Mouse (Mus musculus) midbrain, embryonic 16.5 days (tissue): ENCODE results near the gene Slc2a3. TPM values are rescaled to one million over a fixed set of nuclear protein-coding genes. Genes with fewer than 3 reads are reported as not detected.

Experiments used
- ATAC-seq: fragments of 200-750 bp; cut with Nextera tagmentation; 2 replicates; pipeline ENCODE4 v1.8.0; 2017; ENCODE audit warnings: moderate TSS enrichment
- H3K27ac ChIP-seq: fragments of 300-500 bp; sonication (generic); 2 replicates; pipeline ENCODE4 v1.5.1; 2014; ENCODE audit warnings: mild to moderate bottlenecking, low read length, mixed read lengths
- H3K27me3 ChIP-seq: fragments of 300-500 bp; sonication (generic); 2 replicates; pipeline ENCODE4 v1.6.1; 2014; ENCODE audit warnings: low read depth, low read length, mixed read lengths; ENCODE audit not compliant: control insufficient read depth, insufficient read depth
- H3K36me3 ChIP-seq: fragments of 300-500 bp; sonication (generic); 2 replicates; pipeline ENCODE4 v1.6.1; 2014; ENCODE audit warnings: mild to moderate bottlenecking, low read length, moderate library complexity, mixed read lengths; ENCODE audit not compliant: control insufficient read depth, insufficient read depth
- H3K4me1 ChIP-seq: fragments of 300-500 bp; sonication (generic); 2 replicates; pipeline ENCODE4 v1.6.1; 2014; ENCODE audit warnings: mild to moderate bottlenecking, low read length, mixed read lengths; ENCODE audit not compliant: control insufficient read depth, insufficient read depth
- H3K4me2 ChIP-seq: fragments of 300-500 bp; sonication (generic); 2 replicates; pipeline ENCODE4 v1.6.1; 2014; ENCODE audit warnings: mild to moderate bottlenecking, low read length, mixed read lengths
- H3K4me3 ChIP-seq: fragments of 300-500 bp; sonication (generic); 2 replicates; pipeline ENCODE4 v1.5.1; 2014; ENCODE audit warnings: low read depth, mild to moderate bottlenecking, low read length, moderate library complexity, mixed read lengths
- H3K9ac ChIP-seq: fragments of 300-500 bp; sonication (generic); 2 replicates; pipeline ENCODE4 v1.6.1; 2014; ENCODE audit warnings: low read depth, low read length, mixed read lengths
- H3K9me3 ChIP-seq: fragments of 300-500 bp; sonication (generic); replicated peaks from 2 replicates; pipeline ENCODE4 v1.6.1; 2014; ENCODE audit warnings: mild to moderate bottlenecking, low read length, mixed read lengths; ENCODE audit not compliant: control insufficient read depth, poor library complexity, severe bottlenecking
- WGBS: fragments of 180-500 bp; shearing (Covaris S2); extraction: QIAGEN DNeasy Blood & Tissue Kit; methylation state at CpG from one replicate; pipeline ENCODE4 v1.1.7; 2014; 5-methylcytosine and 5-hydroxymethylcytosine counted together
- polyA plus RNA-seq: library from polyadenylated mRNA; unstranded; fragments of >200 nt; fragmentation: Nextera tagmentation; extraction: Ambion mirVana; gene quantifications from 2 replicates; pipeline ENCODE4 v1.2.1, GENCODE M21; 2015

Gene Slc2a3
- polyA plus RNA-seq, 1 experiment from 2014 or later, result 52.5 TPM

DNA sequence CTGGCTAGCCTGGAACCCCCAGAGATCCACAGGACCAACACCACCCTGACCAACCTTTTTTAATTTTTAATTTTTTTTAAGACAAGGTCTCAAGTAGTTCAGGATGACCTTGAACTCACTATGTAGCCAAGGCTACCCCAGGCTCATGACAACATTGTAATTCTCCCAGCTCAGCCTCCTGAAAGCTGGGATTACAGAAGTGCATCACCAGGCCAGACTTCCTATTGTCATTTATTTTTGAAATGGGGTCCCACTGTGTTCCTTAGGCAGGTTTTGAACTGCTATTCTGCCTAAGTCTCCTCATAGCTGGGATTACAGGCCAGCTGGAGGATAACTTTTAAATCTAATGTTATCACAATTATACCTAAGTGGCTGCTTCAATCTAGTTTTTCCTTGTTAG is 39.5 kb downstream of the Slc2a3 start:
- ATAC-seq, result no peak
- H3K4me1 ChIP-seq, result peaks cover 14% of the 10 kb centered on the region
- H3K27ac ChIP-seq, result no peak overlapping the region
- no peaks in the 10 kb centered on the region for H3K27me3 ChIP-seq
- no peaks in the 10 kb centered on the region for H3K36me3 ChIP-seq
- H3K4me2 ChIP-seq, result peak overlapping the region; percentile 44
- H3K4me3 ChIP-seq, result peak overlapping the region; percentile 39
- H3K9ac ChIP-seq, result peak overlapping the region; percentile 32; the same call in 1 of the 2 replicates
- H3K9me3 ChIP-seq, result no peaks in the 10 kb centered on the region

DNA sequence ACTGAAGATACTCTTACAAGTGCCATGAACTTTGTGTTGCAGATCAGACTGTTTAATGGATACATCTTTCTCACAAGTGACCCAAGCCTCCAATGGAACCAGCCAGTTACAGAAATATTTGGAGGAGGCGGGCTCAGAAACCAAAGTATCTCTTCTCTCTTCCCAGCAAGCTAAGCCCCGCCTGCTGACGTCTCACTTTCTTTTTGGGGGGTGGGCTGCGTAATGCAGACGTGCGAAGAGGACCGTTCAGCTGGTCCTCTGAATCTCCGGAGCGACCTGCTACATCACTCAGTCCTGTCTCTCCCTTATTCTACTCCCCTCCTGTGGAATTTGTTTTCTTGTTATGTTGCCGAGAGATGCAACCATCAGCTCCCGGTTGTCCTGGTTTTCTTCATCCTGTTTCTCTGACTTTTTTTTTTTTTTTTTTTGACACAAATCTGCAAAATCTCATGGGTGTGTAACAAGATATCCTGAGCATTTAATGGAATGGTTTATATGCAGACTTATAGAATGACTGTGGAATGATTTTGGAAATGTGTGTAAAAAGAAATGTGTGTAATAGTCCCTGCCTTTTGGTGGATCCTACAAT is 40.3 kb downstream of the Slc2a3 start:
- ATAC-seq, result peak; percentile 67

DNA sequence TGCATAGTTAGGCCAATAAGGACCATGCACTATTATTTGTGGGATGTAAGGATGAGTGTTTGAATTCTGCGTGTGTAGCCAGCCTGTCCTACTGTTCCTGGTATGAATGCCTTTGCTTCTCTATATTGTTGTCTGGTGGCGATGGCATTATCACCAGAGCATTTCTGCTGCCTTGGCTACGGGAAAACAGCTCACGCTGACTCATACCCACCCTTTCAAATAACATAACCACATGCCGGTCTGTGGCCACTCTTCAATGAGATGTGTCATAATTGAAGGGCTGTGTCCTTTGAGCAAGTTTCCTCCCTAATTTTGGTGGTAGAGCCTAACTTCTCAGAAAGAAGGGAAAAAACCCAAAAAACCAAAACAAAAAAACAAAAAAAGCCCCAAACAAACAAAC is 42.7 kb downstream of the Slc2a3 start:
- Histone ChIP-seq H3K4me1 (peaks cover 4% of the 10 kb centered on the region; the same call in 1 of the 2 replicates), H3K4me2 (no peak overlapping the region), H3K36me3 (no peaks in the 10 kb centered on the region), H3K4me3 (no peak overlapping the region), H3K9me3 (no peaks in the 10 kb centered on the region), H3K27ac (no peak overlapping the region), H3K27me3 (no peaks in the 10 kb centered on the region), H3K9ac (no peak overlapping the region)
- WGBS, result 60% methylated on average over 5 of the region's 5 CpGs
- no peak for ATAC-seq

More for the DNA sequence above, 40.3 kb downstream of the Slc2a3 start:
- WGBS, result 1% methylated on average over 11 of the region's 11 CpGs
- Histone ChIP-seq H3K9me3 (no peaks in the 10 kb centered on the region), H3K9ac (peak overlapping the region; percentile 32), H3K4me1 (peaks cover 9% of the 10 kb centered on the region; the same call in 1 of the 2 replicates), H3K27me3 (no peaks in the 10 kb centered on the region), H3K4me3 (peak overlapping the region; percentile 39), H3K4me2 (peak overlapping the region; percentile 44), H3K27ac (peak overlapping the region; percentile 68), H3K36me3 (no peaks in the 10 kb centered on the region)

DNA sequence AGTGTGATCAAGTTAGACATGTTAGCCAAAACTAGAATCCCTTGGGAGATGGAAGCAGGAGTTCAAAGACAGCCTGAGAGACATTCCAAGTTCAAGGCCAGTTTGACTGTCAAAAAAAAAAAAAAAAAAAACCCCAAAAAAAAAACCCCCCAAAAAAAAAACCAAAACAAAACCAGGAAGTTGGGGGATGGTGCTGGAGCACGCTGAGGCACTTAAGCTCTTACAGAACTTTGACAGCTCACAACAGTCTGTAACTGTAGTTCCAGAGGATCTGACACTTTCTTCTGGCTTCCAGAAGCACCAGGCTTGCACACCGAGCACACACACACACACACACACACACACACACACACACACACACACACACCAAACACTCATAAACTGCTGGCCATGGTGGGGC is 45.5 kb downstream of the Slc2a3 start:
- no peaks in the 10 kb centered on the region for H3K36me3 ChIP-seq
- H3K27me3 ChIP-seq, result no peaks in the 10 kb centered on the region
- no peak overlapping the region for H3K4me3 ChIP-seq
- no peak for ATAC-seq
- H3K9me3 ChIP-seq, result no peaks in the 10 kb centered on the region
- no peak overlapping the region for H3K9ac ChIP-seq
- no peaks in the 10 kb centered on the region for H3K4me1 ChIP-seq
- WGBS, result 79% methylated on average over 2 of the region's 2 CpGs
- no peak overlapping the region for H3K27ac ChIP-seq
- no peak overlapping the region for H3K4me2 ChIP-seq

DNA sequence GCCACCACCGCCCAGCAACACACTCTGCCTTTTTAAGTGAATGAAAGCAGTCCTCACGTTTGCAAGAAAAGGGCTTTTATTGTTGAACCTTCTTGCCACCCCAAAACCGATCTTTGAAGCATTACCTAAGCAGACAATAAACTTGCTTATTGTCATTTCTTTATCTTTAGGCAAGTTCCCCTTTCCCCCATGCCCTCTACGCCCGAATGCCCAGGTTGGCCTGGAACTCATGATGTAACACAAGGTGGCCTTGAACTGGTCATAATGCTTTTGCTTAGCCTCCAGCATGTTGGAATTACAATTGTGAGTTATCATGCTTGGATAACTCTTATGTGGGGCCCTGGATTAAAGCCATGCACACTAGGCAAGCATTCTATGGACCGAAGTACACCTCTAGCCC is 50.9 kb downstream of the Slc2a3 start:
- no peak for ATAC-seq
- Histone ChIP-seq H3K9me3 (no peaks in the 10 kb centered on the region), H3K36me3 (no peaks in the 10 kb centered on the region), H3K4me1 (no peaks in the 10 kb centered on the region), H3K9ac (no peak overlapping the region), H3K27me3 (no peaks in the 10 kb centered on the region), H3K4me3 (no peak overlapping the region), H3K27ac (no peak overlapping the region), H3K4me2 (no peak overlapping the region)
- WGBS, result 78% methylated on average over 6 of the region's 6 CpGs

DNA sequence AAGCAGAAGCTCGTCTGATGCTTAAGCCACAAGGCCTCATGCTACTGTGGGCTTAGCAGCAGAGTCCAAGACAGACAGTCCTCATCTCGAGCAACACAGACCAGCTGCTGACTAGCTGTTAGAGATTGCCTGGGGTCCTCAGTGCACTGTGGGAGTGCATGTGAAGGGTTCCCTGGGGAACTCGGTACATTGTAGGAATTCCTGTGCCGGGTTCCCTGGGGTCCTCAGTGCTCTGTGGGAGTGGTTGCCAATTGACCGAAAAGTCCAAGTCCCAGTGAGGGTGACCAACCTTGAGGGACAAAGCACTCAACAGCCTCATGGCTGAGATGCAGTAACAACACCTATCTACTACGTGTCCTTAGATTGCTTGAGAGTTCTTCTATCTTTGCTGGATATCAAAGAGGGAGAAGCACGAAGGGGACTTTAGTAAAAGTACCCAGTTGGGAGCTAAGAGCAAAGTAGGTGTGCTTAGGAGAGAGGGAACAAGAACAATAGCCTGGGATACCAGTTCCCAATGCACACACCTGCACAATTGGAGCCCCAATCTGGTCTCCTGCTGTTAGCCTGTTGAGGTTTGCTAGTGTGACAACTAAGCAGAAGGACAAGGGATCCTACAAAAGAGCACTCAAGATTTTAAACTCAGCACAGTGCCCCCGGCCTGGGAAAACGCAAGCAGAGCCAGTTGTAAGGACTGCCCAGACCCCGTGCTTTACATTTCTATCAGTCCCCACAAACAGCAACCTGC is 56.8 kb downstream of the Slc2a3 start:
- 27% methylated on average over 10 of the region's 10 CpGs for WGBS

DNA sequence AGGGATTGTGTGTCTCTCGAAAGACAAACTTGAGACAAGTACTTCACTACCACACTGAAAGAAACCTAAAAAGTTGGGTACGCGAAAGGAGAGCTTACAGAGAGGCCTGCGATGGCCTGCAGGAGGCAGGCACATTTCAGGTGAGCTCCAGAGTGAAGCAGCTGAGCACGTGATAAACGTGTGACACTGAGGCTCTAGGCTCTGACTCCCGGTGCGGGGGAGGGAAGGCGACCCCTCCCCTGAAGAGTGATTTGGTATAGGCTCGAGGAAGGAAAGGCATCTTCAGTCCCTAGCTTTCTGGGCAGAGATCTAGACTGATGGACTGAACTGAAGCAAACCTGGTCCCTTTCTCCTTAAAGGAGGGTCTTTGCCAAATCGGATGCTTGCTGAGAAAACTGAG is 58.1 kb downstream of the Slc2a3 start:
- Histone ChIP-seq H3K27me3 (peaks cover 5% of the 10 kb centered on the region), H3K4me3 (no peak overlapping the region; the same call in 1 of the 2 replicates), H3K9me3 (no peaks in the 10 kb centered on the region), H3K4me2 (peak overlapping the region; percentile 26; the same call in 1 of the 2 replicates), H3K9ac (0 out of 2 replicates have a peak overlapping the region, but pooled peaks have one; percentile 8), H3K4me1 (peaks cover 19% of the 10 kb centered on the region), H3K36me3 (no peaks in the 10 kb centered on the region), H3K27ac (no peak overlapping the region)
- no peak for ATAC-seq
- WGBS, result 24% methylated on average over 11 of the region's 11 CpGs

More for the DNA sequence above, 56.8 kb downstream of the Slc2a3 start:
- Histone ChIP-seq H3K27ac (no peak overlapping the region), H3K4me1 (peaks cover 19% of the 10 kb centered on the region), H3K4me3 (no peak overlapping the region), H3K36me3 (no peaks in the 10 kb centered on the region), H3K27me3 (peaks cover 5% of the 10 kb centered on the region), H3K9me3 (no peaks in the 10 kb centered on the region), H3K9ac (no peak overlapping the region), H3K4me2 (no peak overlapping the region)
- no peak for ATAC-seq

DNA sequence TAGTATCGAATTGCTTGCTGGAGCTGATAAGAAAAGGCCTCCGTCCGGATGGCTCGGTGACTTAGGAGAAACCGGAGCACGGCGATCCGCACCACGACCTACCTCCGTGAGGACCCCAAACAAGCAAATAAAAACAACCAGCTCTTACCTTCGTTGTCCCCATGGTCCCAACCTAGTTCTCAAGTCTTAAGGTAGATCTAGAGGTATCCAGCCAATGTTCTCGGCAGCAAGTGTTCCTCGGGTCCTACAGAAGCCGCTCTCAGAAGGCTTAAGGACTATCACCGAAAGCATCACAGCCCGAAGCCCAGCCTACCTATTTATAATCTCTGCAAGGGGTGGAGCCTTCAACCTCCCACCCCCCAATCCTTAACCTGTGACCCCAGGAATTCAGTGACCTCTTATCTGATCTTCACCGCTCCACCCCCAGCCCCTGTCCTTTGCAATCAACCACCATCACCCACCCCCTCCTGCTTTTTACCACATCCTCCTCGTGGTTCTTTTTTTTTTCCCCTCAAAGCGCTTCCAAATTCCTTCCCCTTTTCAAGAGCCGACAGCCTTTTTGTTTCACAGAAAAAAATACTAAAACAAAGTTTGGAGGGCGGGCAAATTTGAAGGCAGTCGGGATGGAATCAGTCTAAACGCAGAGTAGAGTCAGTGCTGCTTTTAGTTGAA is 59.1 kb downstream of the Slc2a3 start:
- Histone ChIP-seq H3K4me1 (peaks cover 19% of the 10 kb centered on the region), H3K27me3 (peaks cover 5% of the 10 kb centered on the region), H3K36me3 (peaks cover 3% of the 10 kb centered on the region), H3K9ac (peak overlapping the region; percentile 81), H3K4me2 (peak overlapping the region; percentile 79), H3K9me3 (no peaks in the 10 kb centered on the region), H3K4me3 (peak overlapping the region; percentile 70), H3K27ac (peak overlapping the region; percentile 67)
- under 1% methylated on average over 23 of the region's 23 CpGs for WGBS
- peak; percentile 69 for ATAC-seq
